Mouse (Mus musculus) mammary gland, adult 2 months (tissue): ENCODE measurements around the gene Gm20772. TPM values are rescaled to one million over a fixed set of nuclear protein-coding genes. Genes with fewer than 3 reads are reported as not detected.

Experiments
- polyA plus RNA-seq: library from polyadenylated mRNA; depleted of rRNA; stranded (reverse); fragments of >200 nt; gene quantifications from 2 replicates; pipeline ENCODE4 v1.2.3, GENCODE M21; 2012; ENCODE audit warnings: low replicate concordance; rRNA removed

Gm20772 gene
- polyA plus RNA-seq: not detected in 2 replicates

DNA sequence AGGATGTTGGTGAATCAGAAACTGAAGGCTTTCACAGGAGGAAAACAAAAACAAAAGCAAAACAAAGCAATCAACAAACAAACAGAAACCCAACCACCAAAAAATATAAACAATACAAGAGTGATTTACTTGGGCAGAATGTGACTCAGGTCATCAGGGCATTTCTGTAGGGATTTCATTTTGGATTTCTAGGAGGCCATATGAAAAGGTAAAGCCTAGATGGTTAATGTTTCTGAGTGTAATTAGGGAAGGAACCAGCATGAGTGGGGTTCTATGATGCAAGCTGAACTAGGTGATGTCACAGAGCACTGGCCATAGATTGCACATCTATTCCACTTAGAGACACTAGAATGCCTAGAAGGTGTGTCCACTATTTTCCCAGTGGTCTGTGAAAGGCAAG is at the start of gene Gm20772, which contains the start of gene Gm20831:
TSS of gene Gm20772 (plus strand) at position 301 of the 400 bp plus-strand sequence.
TSS of gene Gm20831 (plus strand) at position 301 of the 400 bp plus-strand sequence.

DNA sequence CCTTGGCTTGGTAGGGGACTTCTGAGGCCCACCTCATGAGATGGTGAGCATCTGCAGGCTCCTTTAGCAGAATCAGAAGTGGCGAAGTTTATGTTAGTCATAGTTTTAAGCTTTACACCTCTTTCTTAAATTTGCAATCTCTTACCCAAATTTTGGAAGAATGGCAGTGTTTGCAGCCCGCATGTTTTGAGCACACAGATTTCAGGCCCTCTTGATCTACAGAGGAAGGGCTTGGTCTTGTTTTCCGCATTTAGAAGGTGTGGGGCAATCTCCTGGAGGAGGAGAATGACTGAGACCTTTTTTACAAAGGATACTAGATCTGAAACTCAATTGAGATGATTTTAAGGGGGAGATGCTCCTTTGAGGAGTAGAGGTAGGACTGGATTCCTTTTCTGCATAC is 28.4 kb upstream of the Gm20772 start, which contains the start of gene Gm21904:
TSS of gene Gm21904 (minus strand) at position 101 of the 400 bp plus-strand sequence.

Other genes with a start within 250 kb of the Gm20772 start
- gene Gm21904, start 28.5 kb upstream of the Gm20772 start, polyA plus RNA-seq: not detected in 2 replicates
- gene Gm20831, start within 50 bp of the Gm20772 start, polyA plus RNA-seq: not detected in 2 replicates
- not detected in 2 replicates for gene Srsy, start 62.6 kb downstream of the Gm20772 start, polyA plus RNA-seq
- not detected in 2 replicates for gene Gm21764, start 187.1 kb downstream of the Gm20772 start, polyA plus RNA-seq
- not detected in 2 replicates for gene Ssty1, start 214.4 kb downstream of the Gm20772 start, polyA plus RNA-seq